Mouse (Mus musculus) stomach, embryonic 14.5 days (tissue): ENCODE results near the gene Gm21988. TPM values are rescaled to one million over a fixed set of nuclear protein-coding genes. Genes with fewer than 3 reads are reported as not detected.
A peak's percentile ranks its signal among the peaks of the same experiment; 100 is the strongest.

Experiments
- ATAC-seq: fragments of 200-750 bp; cut with Nextera tagmentation; 2 replicates; pipeline ENCODE4 v1.8.0; 2017; ENCODE audit warnings: low read depth, moderate TSS enrichment; ENCODE audit not compliant: insufficient number of reproducible peaks, insufficient read depth, low FRiP score
- H3K27ac ChIP-seq: fragments of 300-500 bp; sonication (generic); 2 replicates; pipeline ENCODE4 v1.5.1; 2014; ENCODE audit warnings: mild to moderate bottlenecking, low read length, moderate library complexity, mixed read lengths
- H3K27me3 ChIP-seq: fragments of 300-500 bp; sonication (generic); 2 replicates; pipeline ENCODE4 v1.6.1; 2014; ENCODE audit warnings: low read length, control low read depth, mixed read lengths; ENCODE audit not compliant: control insufficient read depth, insufficient read depth
- H3K36me3 ChIP-seq: fragments of 300-500 bp; sonication (generic); 2 replicates; pipeline ENCODE4 v1.6.1; 2014; ENCODE audit warnings: mild to moderate bottlenecking, control low read depth, low read length, moderate library complexity, mixed read lengths; ENCODE audit not compliant: control insufficient read depth, insufficient read depth
- H3K4me1 ChIP-seq: fragments of 300-500 bp; sonication (generic); 2 replicates; pipeline ENCODE4 v1.6.1; 2014; ENCODE audit warnings: low read length, control low read depth, mixed read lengths; ENCODE audit not compliant: control insufficient read depth, insufficient read depth
- H3K4me2 ChIP-seq: fragments of 300-500 bp; sonication (generic); replicated peaks from 2 replicates; pipeline ENCODE4 v1.6.1; 2014; ENCODE audit warnings: low read depth, low read length, control low read depth
- H3K4me3 ChIP-seq: fragments of 300-500 bp; sonication (generic); 2 replicates; pipeline ENCODE4 v1.5.1; 2014; ENCODE audit warnings: low read depth, low read length, control low read depth
- H3K9ac ChIP-seq: fragments of 300-500 bp; sonication (generic); replicated peaks from 2 replicates; pipeline ENCODE4 v1.6.1; 2014; ENCODE audit warnings: low read depth, mild to moderate bottlenecking, control low read depth, low read length, moderate library complexity, mixed read lengths
- H3K9me3 ChIP-seq: fragments of 300-500 bp; sonication (generic); 2 replicates; pipeline ENCODE4 v1.6.1; 2016; ENCODE audit warnings: low read depth, low read length, control low read depth; ENCODE audit not compliant: control insufficient read depth
- WGBS: fragments of 180-500 bp; shearing (Covaris S2); extraction: QIAGEN DNeasy Blood & Tissue Kit; methylation state at CpG from one replicate; pipeline ENCODE4 v1.1.7; 2014; 5-methylcytosine and 5-hydroxymethylcytosine counted together
- polyA plus RNA-seq: library from polyadenylated mRNA; unstranded; fragments of >200 nt; fragmentation: Nextera tagmentation; extraction: Ambion mirVana; gene quantifications from 2 replicates; pipeline ENCODE4 v1.2.1, GENCODE M21; 2014

Gene Gm21988
- polyA plus RNA-seq, 1 experiment from 2014 or later = 13.3 TPM

DNA sequence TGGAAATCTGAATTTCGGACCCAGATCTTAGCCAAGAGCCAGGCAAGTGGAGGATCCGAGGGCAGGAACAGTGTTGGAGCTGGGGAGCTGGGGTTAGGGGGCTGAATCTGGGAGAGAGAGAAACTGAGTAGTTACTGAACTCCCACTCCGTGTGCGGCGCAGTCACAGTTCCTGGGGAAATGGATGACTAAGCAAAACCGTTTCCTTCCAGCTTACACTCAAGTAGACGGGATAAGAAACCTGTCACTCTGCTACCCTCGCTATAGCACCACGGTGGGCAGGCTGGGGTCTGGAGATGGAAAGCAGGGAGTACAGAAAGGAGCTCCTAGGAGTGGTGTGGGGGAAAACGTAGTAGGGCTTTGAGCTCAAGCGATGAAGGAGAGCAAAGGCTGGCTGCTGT is 10.5 kb upstream of the Gm21988 start:
- Histone ChIP-seq H3K4me2 (no peak overlapping the region), H3K4me3 (no peak overlapping the region), H3K27me3 (0 out of 2 replicates have a peak, but pooled peaks cover 7% of the 10 kb centered on the region), H3K9me3 (no peaks in the 10 kb centered on the region), H3K9ac (no peak overlapping the region), H3K4me1 (0 out of 2 replicates have a peak, but pooled peaks cover 4% of the 10 kb centered on the region), H3K27ac (no peak overlapping the region), H3K36me3 (no peaks in the 10 kb centered on the region)
- ATAC-seq = no peak
- WGBS = 72% methylated on average over 11 of the region's 11 CpGs

DNA sequence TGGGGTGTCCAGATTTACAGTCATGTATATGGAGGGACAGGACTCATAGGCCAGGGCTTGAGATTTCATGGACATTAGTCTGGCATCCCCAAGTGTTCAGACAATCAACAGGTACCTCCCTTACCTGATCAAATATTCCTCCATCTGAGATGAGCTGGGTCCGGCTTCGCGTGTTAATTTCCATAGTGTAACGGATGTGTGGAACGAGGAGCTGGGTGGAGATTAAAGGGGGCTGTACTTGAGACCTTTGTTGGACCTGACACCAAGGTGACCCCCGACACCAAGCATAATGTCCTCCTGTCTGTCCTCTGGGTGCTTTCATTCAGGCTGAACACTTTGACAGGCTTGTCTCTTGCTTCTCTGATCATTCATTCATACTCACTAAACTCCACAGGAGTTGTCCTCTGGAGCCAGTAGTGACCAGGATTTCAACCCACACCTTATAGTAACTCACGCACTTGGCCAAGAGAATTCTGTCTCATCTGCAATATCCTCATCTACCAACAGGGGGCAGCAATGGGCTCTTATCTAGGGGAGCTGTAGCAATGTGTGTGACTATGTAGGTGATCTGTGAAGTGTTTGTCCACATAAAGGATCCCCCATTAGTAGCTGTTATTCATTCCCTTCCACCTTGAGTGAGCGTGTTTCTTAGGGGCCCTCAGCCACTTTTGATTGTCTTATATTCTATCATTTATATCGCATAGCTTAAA is 7.7 kb upstream of the Gm21988 start:
- 52% methylated on average over 9 of the region's 9 CpGs for WGBS
- no peaks in the 10 kb centered on the region for H3K36me3 ChIP-seq
- no peak overlapping the region for H3K4me2 ChIP-seq
- no peak overlapping the region for H3K4me3 ChIP-seq
- H3K9me3 ChIP-seq = no peaks in the 10 kb centered on the region
- no peaks in the 10 kb centered on the region for H3K27me3 ChIP-seq
- H3K4me1 ChIP-seq = no peaks in the 10 kb centered on the region
- ATAC-seq = no peak
- H3K27ac ChIP-seq = no peak overlapping the region
- H3K9ac ChIP-seq = no peak overlapping the region

DNA sequence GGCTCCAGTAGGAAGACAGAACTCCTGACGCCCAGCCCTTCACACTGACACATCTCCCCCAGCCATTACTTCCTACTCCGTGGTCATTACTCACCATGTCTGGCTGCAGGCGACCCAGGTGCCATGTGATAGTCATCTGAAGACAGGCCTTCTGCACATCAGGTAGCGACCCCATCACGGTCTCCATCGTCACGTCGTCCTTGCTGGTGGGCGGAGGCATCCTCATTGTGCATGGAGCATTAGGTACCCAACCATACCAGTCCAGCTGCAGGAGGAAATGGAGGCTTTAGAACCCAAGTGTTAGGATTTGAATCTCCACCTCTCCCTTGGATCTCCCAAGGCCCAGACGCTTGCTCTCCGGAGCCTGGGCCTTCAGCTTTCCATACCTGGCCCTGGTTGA is 3.0 kb upstream of the Gm21988 start:
- Histone ChIP-seq H3K27ac (no peak overlapping the region), H3K27me3 (no peaks in the 10 kb centered on the region), H3K4me1 (peaks cover 12% of the 10 kb centered on the region), H3K9ac (no peak overlapping the region), H3K4me2 (no peak overlapping the region), H3K4me3 (no peak overlapping the region), H3K36me3 (no peaks in the 10 kb centered on the region), H3K9me3 (no peaks in the 10 kb centered on the region)
- ATAC-seq = no peak
- 71% methylated on average over 11 of the region's 11 CpGs for WGBS

DNA sequence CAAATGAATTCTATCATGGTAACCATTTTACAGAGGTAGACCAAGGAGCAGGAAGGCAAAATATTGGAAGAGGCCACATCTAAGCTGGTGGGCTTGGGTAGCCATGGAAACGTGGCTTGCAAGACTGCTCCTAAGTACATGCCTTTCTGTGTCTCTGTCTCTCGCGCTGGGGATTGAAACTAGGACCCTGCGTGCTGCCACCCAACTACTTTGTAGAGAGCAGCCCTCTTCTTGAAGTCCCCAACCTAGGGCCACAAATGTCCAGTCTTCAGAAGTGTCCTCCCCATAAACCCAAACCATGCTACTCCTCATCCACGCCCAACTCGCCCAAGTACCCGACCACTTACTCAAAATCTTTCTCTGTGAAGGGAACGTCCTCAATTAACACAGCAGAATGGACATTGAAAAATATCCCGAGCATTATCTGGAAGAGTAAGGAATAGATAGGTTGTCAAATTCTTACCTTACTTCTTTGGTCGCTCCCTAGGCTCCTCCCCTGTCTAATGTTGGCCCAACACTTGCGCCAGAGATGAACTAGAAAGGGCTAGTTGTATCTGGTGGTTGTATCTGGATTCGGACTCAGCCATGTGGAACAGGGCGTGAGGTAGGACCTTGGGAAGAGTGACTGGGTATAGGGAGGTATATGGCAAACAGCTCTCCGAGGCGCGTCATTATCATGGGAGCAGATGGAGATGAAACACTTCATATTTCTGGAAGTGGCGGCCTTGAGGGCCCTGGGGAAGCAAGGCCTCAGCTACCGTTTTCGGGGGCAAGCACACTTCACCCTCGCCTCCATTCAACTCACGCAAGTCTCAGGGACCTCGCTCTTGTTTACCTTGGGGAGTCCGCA is 814 bp downstream of the Gm21988 start:
- peak overlapping the region; percentile 96 for H3K4me2 ChIP-seq
- H3K27me3 ChIP-seq = no peaks in the 10 kb centered on the region
- no peak for ATAC-seq
- H3K27ac ChIP-seq = peak overlapping the region; percentile 94
- no peaks in the 10 kb centered on the region for H3K9me3 ChIP-seq
- H3K9ac ChIP-seq = peak overlapping the region; percentile 89
- H3K4me3 ChIP-seq = peak overlapping the region; percentile 64
- H3K36me3 ChIP-seq = peaks cover 6% of the 10 kb centered on the region
- peaks cover 22% of the 10 kb centered on the region for H3K4me1 ChIP-seq
- WGBS = 12% methylated on average over 23 of the region's 23 CpGs

DNA sequence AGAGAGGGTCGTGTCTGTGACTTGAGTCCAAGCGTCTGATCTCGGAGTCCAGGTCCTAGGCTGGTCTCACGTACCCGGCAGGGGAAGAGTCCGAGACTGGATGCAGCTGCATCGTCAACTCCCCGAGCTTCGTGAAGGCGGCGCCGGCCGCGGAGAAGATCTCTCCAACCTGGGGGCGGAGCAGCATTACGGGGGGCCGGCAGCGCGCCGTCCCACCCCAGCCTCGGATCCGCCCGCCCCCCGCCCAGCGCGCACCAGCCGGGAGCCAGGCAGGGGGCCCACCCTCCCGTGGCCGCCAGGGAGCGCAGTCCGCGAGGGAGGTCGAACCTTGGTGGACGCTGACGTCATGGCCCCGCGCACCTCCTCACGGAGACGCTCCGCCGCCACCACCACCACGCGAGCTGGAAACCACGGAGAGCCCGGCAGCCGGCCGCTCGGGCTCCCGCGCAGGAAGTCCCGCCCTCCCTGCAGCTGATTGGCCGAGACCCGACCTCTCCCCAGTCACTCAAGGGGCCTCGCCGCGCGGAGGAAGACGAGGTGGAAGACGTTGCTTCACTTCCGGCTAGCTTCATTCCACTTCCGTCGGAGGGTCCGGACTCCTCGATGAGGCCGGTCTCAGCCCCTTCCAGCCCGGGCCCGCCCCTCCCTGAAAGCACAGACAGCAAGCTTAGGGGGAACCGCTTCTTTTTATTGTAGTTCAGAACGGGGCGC is 2.0 kb downstream of the Gm21988 start, which contains the start of gene 0610010K14Rik:
0610010K14Rik (minus strand) TSS at position 458 of the 711 bp plus-strand sequence.
- WGBS = under 1% methylated on average over 70 of the region's 70 CpGs
- peak within 1 kb of the TSS; percentile 94 for H3K27ac ChIP-seq
- H3K9me3 ChIP-seq = no peaks in the 10 kb centered on the region
- H3K4me3 ChIP-seq = peak within 1 kb of the TSS; percentile 64
- H3K4me2 ChIP-seq = peak within 1 kb of the TSS; percentile 96
- peak within 1 kb of the TSS; percentile 89 for H3K9ac ChIP-seq
- peaks cover 6% of the 10 kb centered on the region for H3K36me3 ChIP-seq
- H3K4me1 ChIP-seq = peaks cover 22% of the 10 kb centered on the region
- peak; percentile 95 for ATAC-seq
- H3K27me3 ChIP-seq = no peaks in the 10 kb centered on the region

DNA sequence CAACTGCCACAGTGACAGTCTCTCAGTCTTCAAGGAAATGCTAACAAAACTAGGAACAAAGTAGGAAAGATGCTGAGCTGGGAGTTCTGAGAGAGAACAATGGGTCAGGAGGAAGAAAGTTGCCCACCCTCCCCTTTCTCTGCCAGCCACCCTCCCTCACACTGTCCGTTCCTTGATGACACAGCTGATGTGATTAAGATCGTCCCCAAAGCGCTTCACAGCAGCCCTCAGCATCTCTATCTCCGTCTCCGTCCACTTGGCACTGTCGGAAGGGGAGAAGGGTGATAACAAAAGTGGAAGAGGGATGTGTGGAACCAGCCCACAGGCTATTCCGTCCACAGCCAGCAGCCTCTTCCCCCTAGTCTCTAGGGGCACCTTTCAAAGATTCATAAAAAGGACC is 2.9 kb downstream of the Gm21988 start:
- H3K27ac ChIP-seq = peak overlapping the region; percentile 94; the same call in 1 of the 2 replicates
- H3K27me3 ChIP-seq = no peaks in the 10 kb centered on the region
- no peaks in the 10 kb centered on the region for H3K9me3 ChIP-seq
- no peak for ATAC-seq
- H3K9ac ChIP-seq = peak overlapping the region; percentile 89; the same call in 1 of the 2 replicates
- H3K4me2 ChIP-seq = peak overlapping the region; percentile 96
- peaks cover 22% of the 10 kb centered on the region for H3K4me1 ChIP-seq
- WGBS = 28% methylated on average over 7 of the region's 7 CpGs
- peak overlapping the region; percentile 64 for H3K4me3 ChIP-seq
- peaks cover 6% of the 10 kb centered on the region for H3K36me3 ChIP-seq

DNA sequence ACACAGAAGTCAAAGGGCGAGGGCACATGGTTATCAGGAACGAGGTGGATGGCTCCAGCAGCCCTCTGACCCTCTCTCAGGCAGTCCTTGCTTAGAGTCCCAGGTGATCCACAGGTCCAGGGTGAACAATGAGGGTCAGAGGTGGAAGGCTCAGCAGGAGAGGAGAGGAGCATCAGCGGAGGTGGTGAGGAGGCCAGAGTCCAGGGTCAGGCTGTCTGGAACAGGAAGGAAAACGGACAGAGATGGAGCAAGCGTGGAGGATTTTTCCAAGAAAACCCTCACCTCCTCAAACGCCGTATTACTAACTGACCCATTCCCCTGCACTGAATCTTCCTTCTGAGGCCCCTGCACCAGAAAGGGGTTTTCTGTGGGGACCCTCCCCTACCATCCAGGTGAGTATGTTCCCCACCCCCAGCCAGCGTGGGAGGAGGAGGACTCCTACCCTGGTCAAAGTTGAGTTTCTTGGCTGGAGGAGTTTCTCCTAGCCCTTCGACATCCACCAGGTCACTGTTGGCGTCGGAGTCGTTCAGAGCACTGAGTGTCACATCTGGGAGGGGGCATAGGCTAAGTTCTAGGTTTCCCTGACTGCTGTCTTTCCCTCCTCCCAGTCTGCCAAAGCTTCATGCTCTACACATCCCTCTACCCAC is 4.3 kb downstream of the Gm21988 start:
- Histone ChIP-seq H3K4me1 (peaks cover 19% of the 10 kb centered on the region), H3K36me3 (peaks cover 6% of the 10 kb centered on the region), H3K9ac (no peak overlapping the region), H3K4me3 (no peak overlapping the region), H3K27ac (no peak overlapping the region), H3K4me2 (no peak overlapping the region), H3K9me3 (no peaks in the 10 kb centered on the region), H3K27me3 (no peaks in the 10 kb centered on the region)
- ATAC-seq = no peak
- 89% methylated on average over 12 of the region's 12 CpGs for WGBS

DNA sequence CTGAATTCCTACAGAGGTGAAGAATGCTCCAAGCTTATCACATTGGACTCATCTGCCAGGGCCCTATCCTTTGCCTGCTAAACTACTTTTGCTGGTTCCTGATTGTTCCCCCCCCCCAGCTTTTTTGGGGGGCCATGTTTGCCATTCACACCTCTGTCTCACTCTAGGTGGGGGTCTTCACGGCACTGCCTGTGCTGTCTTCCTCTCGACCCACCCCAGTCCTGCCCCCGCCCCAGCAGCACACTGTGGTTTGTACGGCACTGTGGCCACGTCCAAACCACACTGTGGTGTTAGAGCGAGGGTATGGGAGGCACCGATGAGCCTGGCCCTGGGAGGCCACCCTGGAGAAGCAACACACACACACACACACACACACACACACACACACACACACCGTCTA is 5.1 kb downstream of the Gm21988 start:
- Histone ChIP-seq H3K4me2 (no peak overlapping the region), H3K27ac (no peak overlapping the region), H3K9ac (no peak overlapping the region), H3K36me3 (peaks cover 6% of the 10 kb centered on the region), H3K4me3 (no peak overlapping the region), H3K9me3 (no peaks in the 10 kb centered on the region), H3K4me1 (peaks cover 17% of the 10 kb centered on the region), H3K27me3 (no peaks in the 10 kb centered on the region)
- WGBS = 82% methylated on average over 8 of the region's 8 CpGs
- no peak for ATAC-seq
